Mouse (Mus musculus): ENCODE data around the gene Adipoq. TPM values are rescaled to one million over a fixed set of nuclear protein-coding genes. Genes with fewer than 3 reads are reported as not detected.
A peak's percentile ranks its signal among the peaks of the same experiment; 100 is the strongest.

Adipoq gene
- polyA plus RNA-seq, 1 experiment: 68.9 TPM

- no peaks in the 10 kb centered on the region for H3K36me3 ChIP-seq (ENCODE audit: control insufficient read depth, insufficient read depth, low read length)
- WGBS: 92% methylated on average over 3 of the region's 3 CpGs
- DNase-seq: no peak
Measured at GRCm38 (mm10) chr16:23130303-23130702, 16.0 kb upstream of the Adipoq start.

GRCm38 (mm10) chr16:23132336-23132735 lies 14.0 kb upstream of the Adipoq start:
- no peaks in the 10 kb centered on the region for H3K27me3 ChIP-seq (replicated peaks; ENCODE audit: control insufficient read depth, insufficient read depth, low read length)
- H3K36me3 ChIP-seq (ENCODE audit: control insufficient read depth, insufficient read depth, low read length): no peaks in the 10 kb centered on the region
- 89% methylated on average over 1 of the region's 1 CpGs for WGBS
- no peak overlapping the region for H3K27ac ChIP-seq (ENCODE audit: insufficient read depth, low read depth, low read length)
- H3K4me1 ChIP-seq (ENCODE audit: control insufficient read depth, insufficient read depth, low read length): peaks cover 4% of the 10 kb centered on the region; the same call in 1 of the 2 replicates
- no peak for TF ChIP-seq CTCF (conservative IDR thresholded peaks at IDR 0.05; ENCODE audit: insufficient read depth, insufficient read length, low read depth, low read length)
- TF ChIP-seq POLR2A (IDR thresholded peaks at IDR 0.05; ENCODE audit: low read depth, low read length): no peak
- no peak for DNase-seq
- no peak overlapping the region for H3K4me3 ChIP-seq (ENCODE audit: insufficient read depth, low read depth, low read length)

More at GRCm38 (mm10) chr16:23130303-23130702, 16.0 kb upstream of the Adipoq start:
- TF ChIP-seq POLR2A (IDR thresholded peaks at IDR 0.05; ENCODE audit: low read depth, low read length): no peak
- no peak for TF ChIP-seq CTCF (conservative IDR thresholded peaks at IDR 0.05; ENCODE audit: insufficient read depth, insufficient read length, low read depth, low read length)
- H3K4me1 ChIP-seq (ENCODE audit: control insufficient read depth, insufficient read depth, low read length): peaks cover 4% of the 10 kb centered on the region; the same call in 1 of the 2 replicates
- H3K4me3 ChIP-seq (ENCODE audit: insufficient read depth, low read depth, low read length): no peak overlapping the region
- no peaks in the 10 kb centered on the region for H3K27me3 ChIP-seq (replicated peaks; ENCODE audit: control insufficient read depth, insufficient read depth, low read length)
- no peak overlapping the region for H3K27ac ChIP-seq (ENCODE audit: insufficient read depth, low read depth, low read length)

GRCm38 (mm10) chr16:23135421-23136149 lies 10.8 kb upstream of the Adipoq start:
- peak; percentile 22; the same call in 1 of the 2 replicates for TF ChIP-seq CTCF (conservative IDR thresholded peaks at IDR 0.05; ENCODE audit: insufficient read depth, insufficient read length, low read depth, low read length)
- TF ChIP-seq POLR2A (IDR thresholded peaks at IDR 0.05; ENCODE audit: low read depth, low read length): no peak
- no peaks in the 10 kb centered on the region for H3K27me3 ChIP-seq (replicated peaks; ENCODE audit: control insufficient read depth, insufficient read depth, low read length)
- WGBS: 18% methylated on average over 11 of the region's 11 CpGs

GRCm38 (mm10) chr16:23136406-23136970 lies 9.8 kb upstream of the Adipoq start:
- 52% methylated on average over 4 of the region's 4 CpGs for WGBS
- H3K27ac ChIP-seq (ENCODE audit: insufficient read depth, low read depth, low read length): no peak overlapping the region
- no peaks in the 10 kb centered on the region for H3K27me3 ChIP-seq (replicated peaks; ENCODE audit: control insufficient read depth, insufficient read depth, low read length)
- H3K36me3 ChIP-seq (ENCODE audit: control insufficient read depth, insufficient read depth, low read length): no peaks in the 10 kb centered on the region
- no peak for DNase-seq
- H3K4me3 ChIP-seq (ENCODE audit: insufficient read depth, low read depth, low read length): no peak overlapping the region
- TF ChIP-seq CTCF (conservative IDR thresholded peaks at IDR 0.05; ENCODE audit: insufficient read depth, insufficient read length, low read depth, low read length) (no peak), POLR2A (IDR thresholded peaks at IDR 0.05; ENCODE audit: low read depth, low read length) (no peak)
- no peaks in the 10 kb centered on the region for H3K4me1 ChIP-seq (ENCODE audit: control insufficient read depth, insufficient read depth, low read length)

More at GRCm38 (mm10) chr16:23135421-23136149, 10.8 kb upstream of the Adipoq start:
- no peak overlapping the region for H3K27ac ChIP-seq (ENCODE audit: insufficient read depth, low read depth, low read length)
- H3K36me3 ChIP-seq (ENCODE audit: control insufficient read depth, insufficient read depth, low read length): no peaks in the 10 kb centered on the region
- no peaks in the 10 kb centered on the region for H3K4me1 ChIP-seq (ENCODE audit: control insufficient read depth, insufficient read depth, low read length)
- peak; percentile 42 for DNase-seq
- no peak overlapping the region for H3K4me3 ChIP-seq (ENCODE audit: insufficient read depth, low read depth, low read length)

- Histone ChIP-seq H3K4me3 (ENCODE audit: insufficient read depth, low read depth, low read length) (no peak overlapping the region), H3K27me3 (replicated peaks; ENCODE audit: control insufficient read depth, insufficient read depth, low read length) (no peaks in the 10 kb centered on the region), H3K27ac (ENCODE audit: insufficient read depth, low read depth, low read length) (no peak overlapping the region), H3K4me1 (ENCODE audit: control insufficient read depth, insufficient read depth, low read length) (no peaks in the 10 kb centered on the region), H3K36me3 (ENCODE audit: control insufficient read depth, insufficient read depth, low read length) (no peaks in the 10 kb centered on the region)
- 90% methylated on average over 3 of the region's 3 CpGs for WGBS
- TF ChIP-seq CTCF (conservative IDR thresholded peaks at IDR 0.05; ENCODE audit: insufficient read depth, insufficient read length, low read depth, low read length) (no peak), POLR2A (IDR thresholded peaks at IDR 0.05; ENCODE audit: low read depth, low read length) (no peak)
- no peak for DNase-seq
Measured at GRCm38 (mm10) chr16:23140911-23141310, 5.4 kb upstream of the Adipoq start.

- 88% methylated on average over 7 of the region's 7 CpGs for WGBS
- TF ChIP-seq POLR2A (IDR thresholded peaks at IDR 0.05; ENCODE audit: low read depth, low read length) (no peak), CTCF (conservative IDR thresholded peaks at IDR 0.05; ENCODE audit: insufficient read depth, insufficient read length, low read depth, low read length) (no peak)
- Histone ChIP-seq H3K4me1 (ENCODE audit: control insufficient read depth, insufficient read depth, low read length) (no peaks in the 10 kb centered on the region), H3K36me3 (ENCODE audit: control insufficient read depth, insufficient read depth, low read length) (no peaks in the 10 kb centered on the region), H3K27me3 (replicated peaks; ENCODE audit: control insufficient read depth, insufficient read depth, low read length) (no peaks in the 10 kb centered on the region), H3K4me3 (ENCODE audit: insufficient read depth, low read depth, low read length) (no peak overlapping the region), H3K27ac (ENCODE audit: insufficient read depth, low read depth, low read length) (no peak overlapping the region)
- no peak for DNase-seq
Measured at GRCm38 (mm10) chr16:23144326-23144725, 2.0 kb upstream of the Adipoq start.

GRCm38 (mm10) chr16:23145211-23145610 lies 1.1 kb upstream of the Adipoq start:
- no peak for DNase-seq
- H3K27ac ChIP-seq (ENCODE audit: insufficient read depth, low read depth, low read length): no peak overlapping the region
- 80% methylated on average over 5 of the region's 5 CpGs for WGBS

More at GRCm38 (mm10) chr16:23145211-23145610, 1.1 kb upstream of the Adipoq start:
- no peak overlapping the region for H3K4me3 ChIP-seq (ENCODE audit: insufficient read depth, low read depth, low read length)
- TF ChIP-seq CTCF (conservative IDR thresholded peaks at IDR 0.05; ENCODE audit: insufficient read depth, insufficient read length, low read depth, low read length): no peak
- no peak for TF ChIP-seq POLR2A (IDR thresholded peaks at IDR 0.05; ENCODE audit: low read depth, low read length)
- no peaks in the 10 kb centered on the region for H3K4me1 ChIP-seq (ENCODE audit: control insufficient read depth, insufficient read depth, low read length)
- H3K36me3 ChIP-seq (ENCODE audit: control insufficient read depth, insufficient read depth, low read length): no peaks in the 10 kb centered on the region
- no peaks in the 10 kb centered on the region for H3K27me3 ChIP-seq (replicated peaks; ENCODE audit: control insufficient read depth, insufficient read depth, low read length)

Measured in kidney, adult 2 months (tissue).